Mouse (Mus musculus) liver, embryonic 14.5 days (tissue): ENCODE measurements around the gene Dupd1. TPM values are rescaled to one million over a fixed set of nuclear protein-coding genes. Genes with fewer than 3 reads are reported as not detected.

Source experiments
- ATAC-seq: fragments of 200-750 bp; cut with Nextera tagmentation; 2 replicates; pipeline ENCODE4 v1.8.0; 2017; ENCODE audit warnings: moderate number of reproducible peaks, mild to moderate bottlenecking, moderate library complexity; ENCODE audit not compliant: insufficient read depth
- DNase-seq, 3 experiments: peaks; one replicate each; pipeline ENCODE4 v3.0.0-alpha.2; 2012 to 2013; ENCODE audit warnings: low read depth in 3 of 3, low spot score in 3 of 3
- H3K27ac ChIP-seq: fragments of 300-500 bp; sonication (generic); 2 replicates; pipeline ENCODE4 v1.5.1; 2014; ENCODE audit warnings: moderate library complexity, mild to moderate bottlenecking, control low read depth, inconsistent platforms
- H3K27me3 ChIP-seq: fragments of 300-500 bp; sonication (generic); 2 replicates; pipeline ENCODE4 v1.6.1; 2014; ENCODE audit warnings: mild to moderate bottlenecking, low read length, moderate library complexity; ENCODE audit not compliant: control insufficient read depth, insufficient read depth
- H3K36me3 ChIP-seq: fragments of 300-500 bp; sonication (generic); replicated peaks from 2 replicates; pipeline ENCODE4 v1.6.1; 2014; ENCODE audit warnings: low read depth; ENCODE audit not compliant: control insufficient read depth, insufficient read depth
- H3K4me1 ChIP-seq, 2 experiments: fragments of 200-500 bp in 1 of 2; fragments of 300-500 bp in 1 of 2; sonication (generic) in 1 of 2; replicated peaks; 2 replicates each; pipeline ENCODE4 v1.6.1; 2012 to 2014; ENCODE audit warnings: antibody characterized with exemption in 1 of 2, inconsistent platforms in 1 of 2, low read length in 1 of 2; ENCODE audit not compliant: control insufficient read depth in 2 of 2, insufficient read depth in 2 of 2
- H3K4me2 ChIP-seq: fragments of 300-500 bp; sonication (generic); 2 replicates; pipeline ENCODE4 v1.6.1; 2014; ENCODE audit warnings: low read depth, mild to moderate bottlenecking, control low read depth, moderate library complexity
- H3K4me3 ChIP-seq, 2 experiments: fragments of 200-500 bp in 1 of 2; fragments of 300-500 bp in 1 of 2; sonication (generic) in 1 of 2; 2 replicates each; pipeline ENCODE4 v1.5.1; 2012 to 2014; ENCODE audit warnings: low read depth in 2 of 2, low read length in 2 of 2, mild to moderate bottlenecking in 2 of 2, control low read depth in 1 of 2, inconsistent platforms in 1 of 2, moderate library complexity in 1 of 2; ENCODE audit not compliant: insufficient read depth in 1 of 2
- H3K9ac ChIP-seq: fragments of 300-500 bp; sonication (generic); replicated peaks from 2 replicates; pipeline ENCODE4 v1.6.1; 2014; ENCODE audit warnings: mild to moderate bottlenecking, control low read depth, moderate library complexity
- H3K9me3 ChIP-seq: fragments of 300-500 bp; sonication (generic); 2 replicates; pipeline ENCODE4 v1.6.1; 2016; ENCODE audit warnings: low read length, mixed read lengths; ENCODE audit not compliant: control insufficient read depth
- CTCF ChIP-seq: IDR thresholded peaks from 2 replicates; pipeline ENCODE4 v1.5.1; 2016; ENCODE audit warnings: antibody characterized with exemption, low read depth, control low read depth
- EP300 ChIP-seq: IDR thresholded peaks from 2 replicates; pipeline ENCODE4 v1.6.1; 2016; ENCODE audit warnings: antibody characterized with exemption, low read depth
- WGBS: fragments of 180-500 bp; shearing (Covaris S2); extraction: QIAGEN DNeasy Blood & Tissue Kit; methylation state at CpG from one replicate; pipeline ENCODE4 v1.1.7; 2014; ENCODE audit not compliant: insufficient replicate concordance; 5-methylcytosine and 5-hydroxymethylcytosine counted together
- polyA plus RNA-seq, 2 experiments: library from polyadenylated mRNA; depleted of rRNA in 1 of 2; stranded (reverse) in 1 of 2; unstranded in 1 of 2; fragments of >200 nt; fragmentation: Nextera tagmentation in 1 of 2; extraction: Ambion mirVana in 1 of 2; gene quantifications; 2 replicates each; pipeline versions ENCODE4 v1.2.1 to v1.2.3; 2012 to 2014

Dupd1 gene
- polyA plus RNA-seq, 2 experiments: not detected

DNA sequence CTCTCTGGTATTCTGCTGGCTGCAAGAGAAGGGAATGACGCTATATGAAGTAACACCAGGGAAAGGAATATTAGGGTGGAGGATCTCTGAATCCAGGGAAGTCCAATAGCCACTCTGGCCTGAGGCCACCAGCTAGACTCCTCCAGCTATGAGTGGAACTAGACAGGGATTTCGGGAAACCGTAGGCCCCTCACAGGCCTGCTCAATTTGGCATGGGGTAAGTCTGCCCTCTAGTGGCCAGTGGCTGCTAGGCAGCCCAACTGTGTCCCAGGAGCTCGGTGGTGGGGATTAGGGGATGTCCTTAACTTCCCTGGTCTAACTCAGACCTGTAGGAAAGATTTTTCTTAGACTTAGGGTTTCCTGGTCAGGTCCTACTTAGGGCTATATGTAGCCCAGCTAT lies 27.4 kb upstream of the Dupd1 start:
- Histone ChIP-seq H3K4me2 (no peak overlapping the region), H3K27me3 (no peaks in the 10 kb centered on the region), H3K9me3 (no peaks in the 10 kb centered on the region), H3K4me1 (no peaks in the 10 kb centered on the region), H3K4me3 (no peak overlapping the region), H3K9ac (no peak overlapping the region), H3K36me3 (no peaks in the 10 kb centered on the region), H3K27ac (no peak overlapping the region)
- ATAC-seq: peak; percentile 56; the same call in 1 of the 2 replicates
- peak; percentile 97 for TF ChIP-seq CTCF
- TF ChIP-seq EP300: no peak
- WGBS: 19% methylated on average over 4 of the region's 4 CpGs
- no peak for DNase-seq

DNA sequence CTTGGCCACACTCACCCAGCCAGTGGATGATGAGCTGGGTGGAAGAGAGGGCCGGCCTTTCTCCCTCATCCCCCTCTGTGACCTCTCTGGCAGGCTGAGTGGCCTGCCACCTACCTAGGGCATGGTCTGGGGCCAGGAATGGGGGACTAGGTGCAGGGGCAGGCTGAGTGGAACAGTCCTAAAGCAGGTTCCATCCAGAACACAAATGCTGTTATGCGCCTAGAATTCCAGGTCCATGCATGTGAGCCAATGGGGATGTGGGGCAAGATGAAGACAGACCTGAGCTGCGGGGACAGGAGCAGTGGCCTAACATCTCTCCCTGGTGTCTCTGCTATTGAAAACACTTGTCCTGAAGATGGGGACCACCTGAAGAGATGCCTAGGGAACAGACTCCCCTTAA lies 26.9 kb upstream of the Dupd1 start:
- no peaks in the 10 kb centered on the region for H3K9me3 ChIP-seq
- no peak overlapping the region for H3K27ac ChIP-seq
- no peaks in the 10 kb centered on the region for H3K4me1 ChIP-seq
- 61% methylated on average over 3 of the region's 3 CpGs for WGBS
- ATAC-seq (no peak), DNase-seq (no peak)
- H3K4me3 ChIP-seq: no peak overlapping the region
- H3K36me3 ChIP-seq: no peaks in the 10 kb centered on the region
- H3K27me3 ChIP-seq: no peaks in the 10 kb centered on the region
- TF ChIP-seq CTCF (no peak), EP300 (no peak)
- no peak overlapping the region for H3K9ac ChIP-seq
- no peak overlapping the region for H3K4me2 ChIP-seq

DNA sequence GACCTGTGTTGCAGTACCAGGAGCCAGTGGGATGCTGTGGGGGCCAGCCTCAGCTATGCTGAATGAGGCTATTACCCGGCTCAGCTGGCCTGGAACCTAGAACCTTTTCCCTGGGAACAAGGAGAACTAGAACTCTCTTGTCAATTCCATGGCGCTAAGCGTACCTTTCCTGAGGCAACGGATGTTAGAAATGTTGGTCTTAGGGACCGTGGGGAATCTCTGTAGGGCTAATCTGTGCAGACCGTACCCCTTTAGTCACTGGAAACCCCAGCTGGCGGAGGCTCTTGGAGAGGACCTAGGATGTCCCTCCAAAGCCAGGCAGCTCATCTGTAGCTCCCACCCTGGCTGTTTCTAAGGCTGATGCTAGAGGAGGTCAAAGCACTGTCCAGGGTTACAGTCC lies 26.0 kb upstream of the Dupd1 start:
- Histone ChIP-seq H3K9ac (no peak overlapping the region), H3K4me2 (no peak overlapping the region), H3K4me3 (no peak overlapping the region), H3K27me3 (no peaks in the 10 kb centered on the region), H3K27ac (no peak overlapping the region), H3K9me3 (no peaks in the 10 kb centered on the region), H3K4me1 (no peaks in the 10 kb centered on the region), H3K36me3 (no peaks in the 10 kb centered on the region)
- WGBS: 74% methylated on average over 7 of the region's 7 CpGs
- no peak for TF ChIP-seq CTCF
- TF ChIP-seq EP300: no peak
- no peak for DNase-seq
- ATAC-seq: no peak

DNA sequence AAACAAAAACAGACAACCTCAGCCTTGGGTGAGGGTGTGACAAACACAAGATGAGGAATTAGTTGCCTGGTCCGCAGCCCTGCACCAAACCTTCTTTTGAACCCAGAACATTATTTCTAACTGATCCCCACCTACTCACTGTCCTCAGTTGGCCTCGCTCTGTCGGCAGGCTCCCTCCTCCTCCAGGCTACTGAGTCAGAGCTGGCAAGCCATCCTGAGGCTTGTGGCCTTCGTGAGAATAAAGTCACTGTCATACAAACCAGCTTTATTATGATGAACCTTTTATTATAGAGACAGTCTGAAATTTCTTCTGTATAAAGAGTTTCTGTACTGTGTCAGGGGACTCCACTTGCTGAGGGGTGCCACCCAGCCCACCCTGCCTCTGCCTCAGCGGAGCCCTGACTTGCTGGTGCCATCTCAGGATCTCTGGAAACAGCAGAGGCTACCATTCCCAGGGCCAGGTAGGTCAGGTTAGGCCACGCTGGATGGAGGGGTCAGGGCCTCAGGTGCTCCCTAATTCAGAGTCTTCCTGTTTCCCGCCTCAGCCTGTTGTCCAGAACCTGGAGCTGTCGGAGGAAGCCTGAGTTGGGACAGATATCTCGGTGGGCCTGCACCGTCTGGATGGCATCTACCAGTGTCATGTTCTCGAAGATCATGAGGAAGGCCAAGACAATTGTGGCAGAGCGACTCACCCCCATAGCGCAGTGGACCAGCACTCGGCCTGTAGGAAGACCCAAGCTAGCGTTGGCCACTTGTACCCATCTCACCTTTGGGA lies 18.9 kb upstream of the Dupd1 start:
- no peak overlapping the region for H3K9ac ChIP-seq
- no peak for TF ChIP-seq EP300
- TF ChIP-seq CTCF: no peak
- no peaks in the 10 kb centered on the region for H3K4me1 ChIP-seq
- ATAC-seq (no peak), DNase-seq (no peak)
- no peaks in the 10 kb centered on the region for H3K27me3 ChIP-seq
- no peaks in the 10 kb centered on the region for H3K36me3 ChIP-seq
- no peak overlapping the region for H3K4me3 ChIP-seq
- 71% methylated on average over 15 of the region's 15 CpGs for WGBS
- no peak overlapping the region for H3K27ac ChIP-seq
- H3K9me3 ChIP-seq: no peaks in the 10 kb centered on the region
- no peak overlapping the region for H3K4me2 ChIP-seq

DNA sequence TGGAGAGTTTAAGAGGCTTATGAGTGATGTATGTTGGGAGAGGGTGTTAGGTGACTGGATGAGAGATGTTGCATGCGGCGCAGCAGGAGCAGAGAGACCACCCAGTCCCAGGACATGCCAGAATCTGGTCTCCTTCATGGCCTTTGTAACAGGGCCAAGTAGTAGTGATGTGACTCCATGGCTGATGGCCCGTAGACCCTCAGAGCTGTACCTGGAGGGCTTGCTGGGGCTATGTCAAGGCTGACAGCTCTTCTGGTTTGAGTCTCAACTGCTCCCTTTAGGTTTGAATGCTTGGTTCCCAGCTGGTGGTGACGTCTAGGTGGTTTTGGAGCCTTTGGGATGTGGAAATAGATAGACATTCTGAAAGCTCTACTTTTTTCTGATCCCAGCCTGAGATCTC lies 15.6 kb upstream of the Dupd1 start:
- H3K36me3 ChIP-seq: no peaks in the 10 kb centered on the region
- no peak overlapping the region for H3K27ac ChIP-seq
- H3K9me3 ChIP-seq: no peaks in the 10 kb centered on the region
- H3K4me3 ChIP-seq: no peak overlapping the region
- H3K9ac ChIP-seq: no peak overlapping the region
- 80% methylated on average over 4 of the region's 4 CpGs for WGBS
- DNase-seq (no peak), ATAC-seq (no peak)
- no peak for TF ChIP-seq EP300
- no peak for TF ChIP-seq CTCF
- no peaks in the 10 kb centered on the region for H3K27me3 ChIP-seq
- H3K4me2 ChIP-seq: no peak overlapping the region
- H3K4me1 ChIP-seq: no peaks in the 10 kb centered on the region
